Mouse (Mus musculus): ENCODE data around the gene Ldb1. TPM values are rescaled to one million over a fixed set of nuclear protein-coding genes. Genes with fewer than 3 reads are reported as not detected.

The Ldb1 gene
- polyA plus RNA-seq, 1 experiment from 2014 or later = 70.7 TPM

- Histone ChIP-seq H3K36me3 (ENCODE audit: control insufficient read depth, insufficient read depth, low read length) (peaks cover 50% of the 10 kb centered on the region), H3K9ac (ENCODE audit: low read length) (no peak overlapping the region), H3K4me1 (replicated peaks; ENCODE audit: control insufficient read depth, insufficient read depth, low read length) (peaks cover 12% of the 10 kb centered on the region), H3K4me2 (ENCODE audit: low read depth, low read length) (no peak overlapping the region), H3K27ac (ENCODE audit: low read length) (no peak overlapping the region), H3K27me3 (ENCODE audit: control insufficient read depth, insufficient read depth, low read depth, low read length) (no peaks in the 10 kb centered on the region), H3K9me3 (ENCODE audit: control insufficient read depth, low read length) (no peaks in the 10 kb centered on the region), H3K4me3 (ENCODE audit: low read length) (no peak overlapping the region)
- no peak for ATAC-seq (ENCODE audit: low read depth)
- 80% methylated on average over 26 of the region's 26 CpGs for WGBS
Observed at GRCm38 (mm10) chr19:46032731-46033510, 12.1 kb downstream of the Ldb1 start.

- 72% methylated on average over 9 of the region's 9 CpGs for WGBS
- ATAC-seq (ENCODE audit: low read depth) = no peak
- peaks cover 50% of the 10 kb centered on the region for H3K36me3 ChIP-seq (ENCODE audit: control insufficient read depth, insufficient read depth, low read length)
- no peak overlapping the region for H3K4me2 ChIP-seq (ENCODE audit: low read depth, low read length)
- no peak overlapping the region for H3K27ac ChIP-seq (ENCODE audit: low read length)
- H3K9ac ChIP-seq (ENCODE audit: low read length) = no peak overlapping the region
- H3K4me3 ChIP-seq (ENCODE audit: low read length) = no peak overlapping the region
- H3K27me3 ChIP-seq (ENCODE audit: control insufficient read depth, insufficient read depth, low read depth, low read length) = no peaks in the 10 kb centered on the region
- H3K9me3 ChIP-seq (ENCODE audit: control insufficient read depth, low read length) = no peaks in the 10 kb centered on the region
- peaks cover 2% of the 10 kb centered on the region for H3K4me1 ChIP-seq (replicated peaks; ENCODE audit: control insufficient read depth, insufficient read depth, low read length)
Observed at GRCm38 (mm10) chr19:46031689-46032432, 13.2 kb downstream of the Ldb1 start.

- Histone ChIP-seq H3K4me1 (replicated peaks; ENCODE audit: control insufficient read depth, insufficient read depth, low read length) (no peaks in the 10 kb centered on the region), H3K9me3 (ENCODE audit: control insufficient read depth, low read length) (no peaks in the 10 kb centered on the region), H3K36me3 (ENCODE audit: control insufficient read depth, insufficient read depth, low read length) (peaks cover 44% of the 10 kb centered on the region), H3K4me3 (ENCODE audit: low read length) (no peak overlapping the region), H3K27me3 (ENCODE audit: control insufficient read depth, insufficient read depth, low read depth, low read length) (no peaks in the 10 kb centered on the region), H3K27ac (ENCODE audit: low read length) (no peak overlapping the region), H3K4me2 (ENCODE audit: low read depth, low read length) (no peak overlapping the region), H3K9ac (ENCODE audit: low read length) (no peak overlapping the region)
- 90% methylated on average over 10 of the region's 10 CpGs for WGBS
- ATAC-seq (ENCODE audit: low read depth) = no peak
Observed at GRCm38 (mm10) chr19:46030196-46030983, 14.6 kb downstream of the Ldb1 start.

- H3K4me2 ChIP-seq (ENCODE audit: low read depth, low read length) = no peak overlapping the region
- no peak for ATAC-seq (ENCODE audit: low read depth)
- no peak overlapping the region for H3K9ac ChIP-seq (ENCODE audit: low read length)
- H3K9me3 ChIP-seq (ENCODE audit: control insufficient read depth, low read length) = no peaks in the 10 kb centered on the region
- no peak overlapping the region for H3K27ac ChIP-seq (ENCODE audit: low read length)
- H3K27me3 ChIP-seq (ENCODE audit: control insufficient read depth, insufficient read depth, low read depth, low read length) = no peaks in the 10 kb centered on the region
- no peaks in the 10 kb centered on the region for H3K4me1 ChIP-seq (replicated peaks; ENCODE audit: control insufficient read depth, insufficient read depth, low read length)
- 100% methylated on average over 1 of the region's 1 CpGs for WGBS
- peaks cover 37% of the 10 kb centered on the region for H3K36me3 ChIP-seq (ENCODE audit: control insufficient read depth, insufficient read depth, low read length)
- no peak overlapping the region for H3K4me3 ChIP-seq (ENCODE audit: low read length)
Observed at GRCm38 (mm10) chr19:46029652-46030051, 15.4 kb downstream of the Ldb1 start.

GRCm38 (mm10) chr19:46028747-46029320 lies 16.2 kb downstream of the Ldb1 start:
- no peaks in the 10 kb centered on the region for H3K9me3 ChIP-seq (ENCODE audit: control insufficient read depth, low read length)
- H3K4me1 ChIP-seq (replicated peaks; ENCODE audit: control insufficient read depth, insufficient read depth, low read length) = no peaks in the 10 kb centered on the region
- H3K9ac ChIP-seq (ENCODE audit: low read length) = no peak overlapping the region
- ATAC-seq (ENCODE audit: low read depth) = no peak
- no peaks in the 10 kb centered on the region for H3K27me3 ChIP-seq (ENCODE audit: control insufficient read depth, insufficient read depth, low read depth, low read length)
- H3K27ac ChIP-seq (ENCODE audit: low read length) = no peak overlapping the region
- WGBS = 66% methylated on average over 11 of the region's 11 CpGs
- no peak overlapping the region for H3K4me2 ChIP-seq (ENCODE audit: low read depth, low read length)
- no peak overlapping the region for H3K4me3 ChIP-seq (ENCODE audit: low read length)
- peaks cover 29% of the 10 kb centered on the region for H3K36me3 ChIP-seq (ENCODE audit: control insufficient read depth, insufficient read depth, low read length)

- Histone ChIP-seq H3K27ac (ENCODE audit: low read length) (no peak overlapping the region), H3K4me2 (ENCODE audit: low read depth, low read length) (no peak overlapping the region), H3K27me3 (ENCODE audit: control insufficient read depth, insufficient read depth, low read depth, low read length) (no peaks in the 10 kb centered on the region), H3K36me3 (ENCODE audit: control insufficient read depth, insufficient read depth, low read length) (peaks cover 7% of the 10 kb centered on the region; the same call in 1 of the 2 replicates), H3K9ac (ENCODE audit: low read length) (no peak overlapping the region), H3K4me3 (ENCODE audit: low read length) (no peak overlapping the region), H3K4me1 (replicated peaks; ENCODE audit: control insufficient read depth, insufficient read depth, low read length) (no peaks in the 10 kb centered on the region), H3K9me3 (ENCODE audit: control insufficient read depth, low read length) (no peaks in the 10 kb centered on the region)
- ATAC-seq (ENCODE audit: low read depth) = peak; percentile 29; the same call in 1 of the 2 replicates
- WGBS = 29% methylated on average over 8 of the region's 8 CpGs
Observed at GRCm38 (mm10) chr19:46026567-46026966, 18.4 kb downstream of the Ldb1 start.

GRCm38 (mm10) chr19:46024959-46025358 lies 20.1 kb downstream of the Ldb1 start:
- Histone ChIP-seq H3K9ac (ENCODE audit: low read length) (no peak overlapping the region), H3K9me3 (ENCODE audit: control insufficient read depth, low read length) (no peaks in the 10 kb centered on the region), H3K27ac (ENCODE audit: low read length) (peak overlapping the region; percentile 71), H3K4me2 (ENCODE audit: low read depth, low read length) (no peak overlapping the region), H3K36me3 (ENCODE audit: control insufficient read depth, insufficient read depth, low read length) (peaks cover 4% of the 10 kb centered on the region; the same call in 1 of the 2 replicates), H3K27me3 (ENCODE audit: control insufficient read depth, insufficient read depth, low read depth, low read length) (no peaks in the 10 kb centered on the region), H3K4me1 (replicated peaks; ENCODE audit: control insufficient read depth, insufficient read depth, low read length) (no peaks in the 10 kb centered on the region), H3K4me3 (ENCODE audit: low read length) (no peak overlapping the region)
- peak; percentile 87 for ATAC-seq (ENCODE audit: low read depth)
- whole genome bisulfite sequencing = 47% methylated on average over 6 of the region's 6 CpGs

GRCm38 (mm10) chr19:46016023-46016422 lies 29.0 kb downstream of the Ldb1 start:
- WGBS = 61% methylated on average over 2 of the region's 2 CpGs
- H3K4me1 ChIP-seq (replicated peaks; ENCODE audit: control insufficient read depth, insufficient read depth, low read length) = no peaks in the 10 kb centered on the region
- H3K27me3 ChIP-seq (ENCODE audit: control insufficient read depth, insufficient read depth, low read depth, low read length) = no peaks in the 10 kb centered on the region
- H3K36me3 ChIP-seq (ENCODE audit: control insufficient read depth, insufficient read depth, low read length) = no peaks in the 10 kb centered on the region
- no peak for ATAC-seq (ENCODE audit: low read depth)
- no peaks in the 10 kb centered on the region for H3K9me3 ChIP-seq (ENCODE audit: control insufficient read depth, low read length)
- no peak overlapping the region for H3K27ac ChIP-seq (ENCODE audit: low read length)
- H3K9ac ChIP-seq (ENCODE audit: low read length) = no peak overlapping the region
- no peak overlapping the region for H3K4me2 ChIP-seq (ENCODE audit: low read depth, low read length)
- H3K4me3 ChIP-seq (ENCODE audit: low read length) = no peak overlapping the region

All from lung, embryonic 16.5 days (tissue).